Mouse (Mus musculus) mouse trophoblast stem cell (cell line): Measurements from ENCODE around the gene Copb1.

Experiments
- in situ Hi-C, 2 experiments: fragments of 300-500 bp; cut with MseI, MboI; formaldehyde crosslinking; loops; 2 replicates in 1 of 2; 3 replicates in 1 of 2; pipeline ENCODE4 v1.15.1; 2025

Copb1 gene

GRCm38 (mm10) chr7:114171354-114172097, 83.0 kb downstream of the Copb1 start:
- in situ Hi-C loops: no loop called here

- in situ Hi-C loops: no loop called here
These were observed 84.5 kb downstream of the Copb1 start for GRCm38 (mm10) chr7:114169996-114170395.

GRCm38 (mm10) chr7:114169381-114169780, 85.1 kb downstream of the Copb1 start:
- in situ Hi-C loops: no loop called here
